Mouse (Mus musculus) myocyte (in vitro differentiated cells): ENCODE results near the gene Nanos2. TPM values are rescaled to one million over a fixed set of nuclear protein-coding genes. Genes with fewer than 3 reads are reported as not detected.

Source experiments
- H3K27me3 ChIP-seq: one replicate; pipeline ENCODE4 v1.6.1; 2011; ENCODE audit not compliant: control insufficient read depth, insufficient read depth, insufficient read length
- H3K36me3 ChIP-seq: one replicate; pipeline ENCODE4 v1.6.1; 2011; ENCODE audit not compliant: control insufficient read depth, insufficient read depth
- H3K4me2 ChIP-seq: one replicate; pipeline ENCODE4 v1.6.1; 2011; ENCODE audit warnings: low read depth, control low read depth
- H3K4me3 ChIP-seq: one replicate; pipeline ENCODE4 v1.5.1; 2011; ENCODE audit warnings: mild to moderate bottlenecking, control low read depth, moderate library complexity
- H3K79me2 ChIP-seq: one replicate; pipeline ENCODE4 v1.6.1; 2011; ENCODE audit not compliant: control insufficient read depth, insufficient read depth
- H3ac ChIP-seq: one replicate; pipeline ENCODE4 v1.6.1; 2011; ENCODE audit not compliant: control insufficient read depth, insufficient read length
- CEBPB ChIP-seq: IDR thresholded peaks from 2 replicates; pipeline ENCODE4 v1.6.1; 2011; ENCODE audit warnings: mild to moderate bottlenecking, moderate library complexity; ENCODE audit not compliant: poor library complexity, insufficient read depth, severe bottlenecking
- E2F4 ChIP-seq: IDR thresholded peaks from one replicate; pipeline ENCODE4 v1.6.1; 2011; ENCODE audit warnings: mild to moderate bottlenecking, control low read depth, moderate library complexity; ENCODE audit not compliant: insufficient read depth
- MAX ChIP-seq: IDR thresholded peaks from one replicate; pipeline ENCODE4 v1.6.1; 2011; ENCODE audit warnings: low read depth, mild to moderate bottlenecking, control low read depth
- MYOD1 ChIP-seq, 3 experiments: IDR thresholded peaks; one replicate each; pipeline ENCODE4 v1.6.1; 2011; ENCODE audit warnings: control low read depth in 2 of 3, low read depth in 2 of 3, mild to moderate bottlenecking in 2 of 3, moderate library complexity in 1 of 3; ENCODE audit not compliant: insufficient read length in 2 of 3, control insufficient read depth in 1 of 3
- MYOG ChIP-seq, 3 experiments: IDR thresholded peaks; one replicate each; pipeline ENCODE4 v1.6.1; 2011; ENCODE audit warnings: control low read depth in 2 of 3, low read depth in 2 of 3, mild to moderate bottlenecking in 2 of 3; ENCODE audit not compliant: insufficient read length in 2 of 3, control insufficient read depth in 1 of 3, insufficient read depth in 1 of 3
- POLR2A ChIP-seq: IDR thresholded peaks from one replicate; pipeline ENCODE4 v1.6.1; 2011; ENCODE audit warnings: low read depth, mild to moderate bottlenecking, control low read depth, moderate library complexity; ENCODE audit not compliant: insufficient read length
- POLR2AphosphoS2 ChIP-seq: IDR thresholded peaks from one replicate; pipeline ENCODE4 v1.6.1; 2011; ENCODE audit warnings: low read depth, control low read depth; ENCODE audit not compliant: insufficient read length
- REST ChIP-seq: IDR thresholded peaks from one replicate; pipeline ENCODE4 v1.6.1; 2011; ENCODE audit warnings: mild to moderate bottlenecking, control low read depth, moderate library complexity; ENCODE audit not compliant: insufficient read depth, insufficient read length
- SRF ChIP-seq: IDR thresholded peaks from one replicate; pipeline ENCODE4 v1.6.1; 2011; ENCODE audit warnings: low read depth; ENCODE audit not compliant: control insufficient read depth, insufficient read length
- TCF12 ChIP-seq: IDR thresholded peaks from one replicate; pipeline ENCODE4 v1.6.1; 2011; ENCODE audit warnings: mild to moderate bottlenecking, control low read depth; ENCODE audit not compliant: poor library complexity, insufficient read depth, severe bottlenecking
- TCF3 ChIP-seq: IDR thresholded peaks from one replicate; pipeline ENCODE4 v1.6.1; 2011; ENCODE audit warnings: low read depth, control low read depth; ENCODE audit not compliant: insufficient read length
- USF1 ChIP-seq: IDR thresholded peaks from one replicate; pipeline ENCODE4 v1.6.1; 2011; ENCODE audit warnings: low read depth, mild to moderate bottlenecking, control low read depth, moderate library complexity
- polyA plus RNA-seq: library from polyadenylated mRNA; unstranded; fragments of >200 nt; fragmentation: generic; extraction: Trizol; gene quantifications from one replicate; pipeline ENCODE4 v1.2.1, GENCODE M21; 2012; ENCODE audit warnings: missing spikeins

Gene Nanos2
- polyA plus RNA-seq, 1 experiment, result not detected

DNA sequence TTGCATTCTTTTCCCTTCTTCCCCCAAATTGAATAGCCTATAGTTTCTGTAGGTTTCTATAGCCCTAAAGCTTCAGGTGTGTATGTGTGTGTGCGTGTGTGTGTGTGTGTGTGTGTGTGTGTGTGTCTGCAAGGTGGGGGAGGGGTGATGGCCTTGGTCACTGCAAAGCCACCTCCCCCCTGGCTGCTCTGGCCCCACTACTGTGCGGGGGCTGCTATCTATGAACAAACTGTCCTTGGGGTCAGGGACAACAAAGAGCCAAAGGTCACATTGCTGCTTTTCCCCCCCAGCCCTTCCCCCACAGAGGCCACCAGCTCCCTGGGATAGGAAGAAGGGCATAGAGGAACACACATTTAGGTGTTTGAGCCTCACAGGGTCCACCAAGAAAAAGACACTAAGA is 25.7 kb downstream of the Nanos2 start:
- Histone ChIP-seq H3K4me2 (no peak overlapping the region), H3K4me3 (no peak overlapping the region), H3K79me2 (no peaks in the 10 kb centered on the region), H3K36me3 (no peaks in the 10 kb centered on the region), H3K27me3 (no peaks in the 10 kb centered on the region), H3ac (no peak overlapping the region)
- TF ChIP-seq USF1 (no peak), E2F4 (no peak), MYOG (IDR thresholded peaks at IDR 0.05; ENCODE audit: control insufficient read depth in 1 of 3, insufficient read depth in 1 of 3, insufficient read length in 2 of 3, low read depth in 2 of 3) (no peak), TCF3 (no peak), MYOD1 (IDR thresholded peaks at IDR 0.05; ENCODE audit: control insufficient read depth in 1 of 3, insufficient read length in 2 of 3, low read depth in 2 of 3) (no peak), REST (no peak), SRF (no peak), POLR2A (no peak), CEBPB (no peak), POLR2AphosphoS2 (no peak), TCF12 (no peak)

DNA sequence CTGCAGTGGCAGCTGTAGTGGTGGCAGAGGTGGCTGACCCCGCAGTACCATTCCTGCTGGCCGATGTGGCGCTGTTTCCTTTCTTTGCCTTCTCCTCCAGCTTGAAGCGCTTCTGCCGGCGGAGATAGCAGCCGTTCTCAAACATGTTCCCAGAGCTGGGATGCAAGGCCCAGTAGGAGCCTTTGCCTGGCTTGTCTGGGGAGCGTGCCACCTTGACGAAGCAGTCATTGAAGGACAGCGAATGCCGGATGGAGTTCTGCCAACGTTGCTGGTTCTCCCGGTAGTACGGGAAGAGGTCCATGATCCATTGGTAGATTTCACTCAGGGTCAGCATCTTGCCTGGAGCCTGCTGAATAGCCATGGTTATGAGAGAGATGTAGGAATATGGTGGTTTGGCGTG is 27.3 kb downstream of the Nanos2 start:
- H3ac ChIP-seq, result no peak overlapping the region
- no peak overlapping the region for H3K4me2 ChIP-seq
- TF ChIP-seq TCF12, result no peak
- TF ChIP-seq CEBPB, result no peak
- no peak for TF ChIP-seq E2F4
- no peak for TF ChIP-seq MAX
- TF ChIP-seq SRF, result no peak
- no peak for TF ChIP-seq POLR2A
- no peak for TF ChIP-seq TCF3
- no peaks in the 10 kb centered on the region for H3K27me3 ChIP-seq
- no peak overlapping the region for H3K4me3 ChIP-seq
- no peaks in the 10 kb centered on the region for H3K36me3 ChIP-seq
- no peaks in the 10 kb centered on the region for H3K79me2 ChIP-seq

DNA sequence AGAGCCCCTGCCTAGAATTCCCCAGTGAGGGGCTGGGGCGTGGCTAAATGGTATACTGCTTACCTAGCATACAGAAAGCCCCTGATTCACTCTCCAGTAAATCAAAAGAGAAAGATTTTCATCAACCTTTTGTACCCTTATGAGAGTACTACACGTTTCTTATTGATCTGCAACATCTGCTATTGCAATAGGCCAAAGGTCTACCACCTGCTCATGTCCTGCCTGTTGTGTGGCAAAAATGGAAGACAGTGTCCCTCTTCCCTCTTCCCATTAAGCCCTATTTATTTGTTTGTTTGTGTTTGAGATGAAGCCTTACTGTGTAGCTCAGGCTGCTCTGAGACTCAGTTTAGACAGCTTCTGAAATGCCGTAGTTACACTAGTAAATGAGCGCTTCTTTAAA is 28.8 kb downstream of the Nanos2 start:
- no peaks in the 10 kb centered on the region for H3K36me3 ChIP-seq
- TF ChIP-seq USF1 (no peak), POLR2AphosphoS2 (no peak), MYOD1 (IDR thresholded peaks at IDR 0.05; ENCODE audit: control insufficient read depth in 1 of 3, insufficient read length in 2 of 3, low read depth in 2 of 3) (no peak), REST (no peak), CEBPB (no peak), E2F4 (no peak), MAX (no peak), TCF12 (no peak), SRF (no peak), TCF3 (no peak), POLR2A (no peak), MYOG (IDR thresholded peaks at IDR 0.05; ENCODE audit: control insufficient read depth in 1 of 3, insufficient read depth in 1 of 3, insufficient read length in 2 of 3, low read depth in 2 of 3) (no peak)
- H3ac ChIP-seq, result no peak overlapping the region
- H3K4me3 ChIP-seq, result no peak overlapping the region
- H3K79me2 ChIP-seq, result no peaks in the 10 kb centered on the region
- no peaks in the 10 kb centered on the region for H3K27me3 ChIP-seq
- no peak overlapping the region for H3K4me2 ChIP-seq

DNA sequence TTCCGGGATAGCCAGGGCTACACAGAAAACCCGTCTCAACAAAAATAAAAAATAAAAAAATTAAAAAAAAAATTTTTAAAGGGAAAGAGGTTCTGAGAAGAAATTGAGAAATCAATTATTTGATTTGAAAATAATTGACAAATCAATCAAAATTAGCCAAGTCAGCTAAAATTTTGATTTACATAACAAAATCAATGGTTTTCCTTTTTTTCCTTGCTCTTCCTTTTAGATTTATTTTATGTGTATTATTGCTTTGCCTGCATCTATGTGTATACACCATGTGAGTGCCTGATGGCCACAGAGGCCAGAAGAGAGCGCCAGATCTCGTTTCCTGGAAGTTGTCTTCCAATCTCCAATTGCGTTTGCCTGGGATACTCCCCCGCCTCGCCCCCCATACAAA is 30.7 kb downstream of the Nanos2 start:
- Histone ChIP-seq H3K36me3 (no peaks in the 10 kb centered on the region), H3K27me3 (peaks cover 3% of the 10 kb centered on the region), H3K79me2 (no peaks in the 10 kb centered on the region), H3ac (no peak overlapping the region), H3K4me2 (no peak overlapping the region), H3K4me3 (no peak overlapping the region)
- TF ChIP-seq SRF (no peak), TCF12 (no peak), E2F4 (no peak), CEBPB (no peak)

DNA sequence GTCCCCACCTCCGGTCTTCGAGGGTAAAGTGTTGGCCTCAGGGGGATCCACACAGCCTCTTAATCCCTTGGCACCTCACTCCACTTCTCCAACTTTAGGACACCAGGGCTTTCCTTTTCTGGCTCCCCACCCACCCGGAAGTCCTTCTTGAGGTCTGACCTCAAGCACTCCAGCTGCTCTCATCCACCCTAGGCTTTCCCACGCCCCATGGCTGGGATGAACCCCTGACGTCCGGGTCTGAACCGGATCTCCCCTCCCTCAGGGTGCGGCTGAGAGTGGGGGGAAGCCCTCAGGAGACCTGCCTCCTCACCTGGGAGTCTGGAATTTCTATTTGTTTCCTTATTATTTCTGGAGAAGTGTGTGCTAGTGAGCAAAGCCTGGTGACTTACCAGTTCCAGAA is 33.8 kb downstream of the Nanos2 start:
- H3K36me3 ChIP-seq, result no peaks in the 10 kb centered on the region
- H3K27me3 ChIP-seq, result peaks cover 3% of the 10 kb centered on the region
- TF ChIP-seq POLR2A (no peak), CEBPB (no peak), MYOD1 (IDR thresholded peaks at IDR 0.05; ENCODE audit: control insufficient read depth in 1 of 3, insufficient read length in 2 of 3, low read depth in 2 of 3) (no peak), TCF3 (no peak), MAX (no peak), E2F4 (no peak), POLR2AphosphoS2 (no peak), TCF12 (no peak), MYOG (IDR thresholded peaks at IDR 0.05; ENCODE audit: control insufficient read depth in 1 of 3, insufficient read depth in 1 of 3, insufficient read length in 2 of 3, low read depth in 2 of 3) (no peak), USF1 (no peak), REST (no peak), SRF (no peak)
- H3K4me3 ChIP-seq, result no peak overlapping the region
- H3K4me2 ChIP-seq, result peak overlapping the region; percentile 42
- H3ac ChIP-seq, result no peak overlapping the region
- H3K79me2 ChIP-seq, result peaks cover 17% of the 10 kb centered on the region
